Mouse (Mus musculus) cerebellum, adult 11 months (tissue): ENCODE data around the gene Tbck.

Experiments
- DNase-seq: peaks from one replicate; pipeline ENCODE4 v3.0.0; 2022

Tbck gene

GRCm38 (mm10) chr3:132871318-132871904, 187.5 kb downstream of the Tbck start:
- DNase-seq = peak; percentile 8

GRCm38 (mm10) chr3:132873251-132873650, 189.3 kb downstream of the Tbck start:
- no peak for DNase-seq

GRCm38 (mm10) chr3:132876011-132876708, 192.2 kb downstream of the Tbck start:
- DNase-seq = no peak

- DNase-seq = no peak
These were observed 193.2 kb downstream of the Tbck start for GRCm38 (mm10) chr3:132876933-132877676.

- DNase-seq = no peak
These were observed 196.4 kb downstream of the Tbck start for GRCm38 (mm10) chr3:132880361-132880760.

- DNase-seq = no peak
These were observed 196.9 kb downstream of the Tbck start for GRCm38 (mm10) chr3:132880826-132881225.

GRCm38 (mm10) chr3:132883256-132883655, 199.3 kb downstream of the Tbck start:
- DNase-seq = no peak

- no peak for DNase-seq
These were observed 200.5 kb downstream of the Tbck start for GRCm38 (mm10) chr3:132884459-132884858.

GRCm38 (mm10) chr3:132886419-132887050, 202.6 kb downstream of the Tbck start:
- no peak for DNase-seq

GRCm38 (mm10) chr3:132887074-132887848, 203.3 kb downstream of the Tbck start:
- DNase-seq = no peak
